Mouse (Mus musculus) ES-CJ7 (cell line): ENCODE measurements at regions not wholly inside any gene's neighbourhood (a gene's known extent, or its start where the extent isn't known, plus 50 kb on each side); places are given as distances from the start of the nearest gene placed in this dataset.

Experiments
- DNase-seq: peaks from one replicate; pipeline ENCODE4 v3.0.0; 2011; ENCODE audit warnings: low read depth, low spot score

- no peak for DNase-seq
These were observed 69.2 kb downstream of the Nhlrc3 start for GRCm38 (mm10) chr3:53393945-53394344.

GRCm38 (mm10) chr3:53381704-53382581 lies 81.2 kb downstream of the Nhlrc3 start:
- no peak for DNase-seq

GRCm38 (mm10) chr3:53379519-53380181 lies 83.5 kb downstream of the Nhlrc3 start:
- no peak for DNase-seq

GRCm38 (mm10) chr3:53376864-53377447 lies 86.2 kb downstream of the Nhlrc3 start:
- DNase-seq = no peak

- DNase-seq = no peak
These were observed 90.2 kb downstream of the Nhlrc3 start for GRCm38 (mm10) chr3:53372887-53373286.

- peak; percentile 60 for DNase-seq
These were observed 91.2 kb downstream of the Nhlrc3 start for GRCm38 (mm10) chr3:53371910-53372309.

- DNase-seq = no peak
These were observed 101.9 kb downstream of the Nhlrc3 start for GRCm38 (mm10) chr3:53361202-53361601.

GRCm38 (mm10) chr3:53353693-53354092 lies 109.4 kb downstream of the Nhlrc3 start:
- no peak for DNase-seq

GRCm38 (mm10) chr3:53353282-53353681 lies 109.8 kb downstream of the Nhlrc3 start:
- no peak for DNase-seq

- DNase-seq = no peak
These were observed 119.5 kb downstream of the Nhlrc3 start for GRCm38 (mm10) chr3:53343638-53344037.

GRCm38 (mm10) chr3:53341304-53342206 lies 121.6 kb downstream of the Nhlrc3 start:
- no peak for DNase-seq

GRCm38 (mm10) chr3:53338571-53338970 lies 124.6 kb downstream of the Nhlrc3 start:
- no peak for DNase-seq

- no peak for DNase-seq
These were observed 129.1 kb downstream of the Nhlrc3 start for GRCm38 (mm10) chr3:53334051-53334450.

- peak; percentile 25 for DNase-seq
These were observed 133.6 kb downstream of the Nhlrc3 start for GRCm38 (mm10) chr3:53329528-53329927.

GRCm38 (mm10) chr3:53327424-53327823 lies 135.7 kb downstream of the Nhlrc3 start:
- DNase-seq = no peak

- DNase-seq = no peak
These were observed 136.2 kb downstream of the Nhlrc3 start for GRCm38 (mm10) chr3:53326967-53327366.

- no peak for DNase-seq
These were observed 138.1 kb downstream of the Nhlrc3 start for GRCm38 (mm10) chr3:53325080-53325479.

GRCm38 (mm10) chr3:53324386-53324785 lies 138.7 kb downstream of the Nhlrc3 start:
- no peak for DNase-seq

GRCm38 (mm10) chr3:53315449-53315848 lies 147.7 kb downstream of the Nhlrc3 start:
- DNase-seq = no peak
